Comparison of ENCODE assay signal across 33 mouse cellular contexts in the genomic region with DNA sequence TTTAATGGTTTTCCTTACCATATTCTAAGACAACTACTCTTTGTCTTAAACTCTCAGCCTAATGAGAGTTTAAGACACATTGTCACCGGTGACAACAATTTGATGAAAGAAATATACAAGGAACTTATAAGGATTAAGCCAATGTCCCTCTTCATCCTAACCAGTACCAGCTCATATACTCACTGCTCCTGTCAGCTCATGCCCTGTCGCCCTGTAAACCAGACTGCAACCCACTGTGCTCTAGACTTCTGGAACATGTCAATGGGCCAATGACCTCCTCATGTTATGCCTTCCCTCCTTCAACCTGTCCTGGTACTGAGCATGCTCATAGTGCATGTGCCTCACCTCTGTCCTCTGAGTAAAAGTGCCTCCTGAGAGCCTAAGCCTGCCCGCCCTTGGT. TPM values are rescaled to one million over a fixed set of nuclear protein-coding genes. Genes with fewer than 3 reads are reported as not detected.
DNase-seq lines count a peak whose midpoint lies in the region; ATAC-seq lines count a peak whose summit lies in the region.
"Had no signal": no experiment of that assay in that cellular context is flagged by ENCODE, and none has a peak within 500 bp of the region (broad histone marks: within the 10 kb centered on the region; RNA-seq: fewer than 3 reads in every experiment).

No protein-coding gene starts in this region.

- H3K4me1 ChIP-seq in midbrain, embryonic 11.5 days (ENCODE audit: control insufficient read depth, insufficient read depth, low read length) = no peaks in the 10 kb centered on the region
- peaks cover 24% of the 10 kb centered on the region for H3K4me1 ChIP-seq in midbrain, embryonic 10.5 days
- peaks cover 21% of the 10 kb centered on the region for H3K4me1 ChIP-seq in limb, embryonic 10.5 days
- H3K4me1 ChIP-seq: hindbrain, embryonic 12.5 days had no signal

- H3K4me2 ChIP-seq in midbrain, embryonic 11.5 days = no peak overlapping the region
- H3K4me2 ChIP-seq: heart, embryonic 11.5 days; hindbrain, embryonic 12.5 days; hindbrain, embryonic 15.5 days had no signal

- no peak overlapping the region for H3K9ac ChIP-seq in midbrain, embryonic 11.5 days (ENCODE audit: low read length)
- H3K9ac ChIP-seq: forebrain, postnatal 0 days; hindbrain, embryonic 12.5 days; hindbrain, embryonic 15.5 days had no signal

- H3K36me3 ChIP-seq in midbrain, embryonic 11.5 days (ENCODE audit: control insufficient read depth, insufficient read depth, low read length) = no peaks in the 10 kb centered on the region
- H3K36me3 ChIP-seq in midbrain, embryonic 10.5 days = no peaks in the 10 kb centered on the region
- no peaks in the 10 kb centered on the region for H3K36me3 ChIP-seq in limb, embryonic 10.5 days
- H3K36me3 ChIP-seq: hindbrain, embryonic 12.5 days; hindbrain, embryonic 15.5 days had no signal

- no peak overlapping the region for H3K4me3 ChIP-seq in midbrain, embryonic 11.5 days (ENCODE audit: low read depth, low read length)
- no peak overlapping the region for H3K4me3 ChIP-seq in midbrain, embryonic 10.5 days
- H3K4me3 ChIP-seq in limb, embryonic 10.5 days = no peak overlapping the region
- H3K4me3 ChIP-seq: gastrocnemius, adult 2 months; hindbrain, embryonic 12.5 days; hindbrain, embryonic 15.5 days had no signal

- ATAC-seq in midbrain, embryonic 11.5 days (ENCODE audit: low FRiP score) = no peak
- 0 out of 2 replicates have a peak, but pooled peaks have one; percentile 22 for ATAC-seq in erythroblast, adult 5-6 weeks (replicated peaks; ENCODE audit: low FRiP score, poor library complexity, severe bottlenecking)
- ATAC-seq in megakaryocyte, adult 5-6 weeks (ENCODE audit: poor library complexity, severe bottlenecking) = peak; percentile 13; the same call in 1 of the 2 replicates
- ATAC-seq: activated CD4-positive, CD25-positive, alpha-beta regulatory T cell, adult 4 months; CD4-positive, CD25-positive, alpha-beta regulatory T cell, adult 4 months; forebrain, embryonic 14.5 days; forebrain, postnatal 0 days had no signal

- no peak overlapping the region for H3K27ac ChIP-seq in midbrain, embryonic 11.5 days (ENCODE audit: low read depth, low read length)
- H3K27ac ChIP-seq in midbrain, embryonic 10.5 days (replicated peaks) = no peak overlapping the region
- H3K27ac ChIP-seq in limb, embryonic 10.5 days = no peak overlapping the region
- H3K27ac ChIP-seq: gastrocnemius, adult 2 months; hindbrain, embryonic 12.5 days; hindbrain, embryonic 15.5 days had no signal

- no peaks in the 10 kb centered on the region for H3K27me3 ChIP-seq in midbrain, embryonic 11.5 days (ENCODE audit: control insufficient read depth, insufficient read depth, low read length)
- H3K27me3 ChIP-seq in midbrain, embryonic 10.5 days (ENCODE audit: low read depth, poor library complexity, severe bottlenecking) = no peaks in the 10 kb centered on the region
- no peaks in the 10 kb centered on the region for H3K27me3 ChIP-seq in limb, embryonic 10.5 days (ENCODE audit: low read depth, poor library complexity, severe bottlenecking)
- H3K27me3 ChIP-seq: hindbrain, embryonic 12.5 days; hindbrain, embryonic 15.5 days had no signal

- peak; percentile 67 for DNase-seq in midbrain, embryonic 11.5 days (ENCODE audit: low spot score, missing footprints)
- DNase-seq in midbrain, embryonic 10.5 days (ENCODE audit: low spot score) = no peak
- DNase-seq in testis, postnatal 10 days (ENCODE audit: low spot score) = no peak
- no peak for DNase-seq in limb, embryonic 10.5 days (ENCODE audit: low spot score)
- DNase-seq: adrenal gland, adult 8-10 months; adrenal gland, postnatal 25 days; cerebellum, adult 11-12 months; cerebellum, adult 8-10 months; cerebellum, postnatal 10 days; cerebellum, postnatal 36 days; embryo, embryonic 11 days; forebrain, postnatal 0 days; gastrocnemius, adult 2 months; gastrocnemius, postnatal 14 days; heart, adult 11 months had no signal

- WGBS in midbrain, embryonic 11.5 days = 93% methylated on average over 3 of the region's 3 CpGs
- 88% methylated on average over 3 of the region's 3 CpGs for WGBS in midbrain, embryonic 10.5 days
- WGBS in limb, embryonic 10.5 days = 85% methylated on average over 3 of the region's 3 CpGs

- H3K9me3 ChIP-seq in midbrain, embryonic 11.5 days (ENCODE audit: control insufficient read depth, low read length) = no peaks in the 10 kb centered on the region
- H3K9me3 ChIP-seq in midbrain, embryonic 10.5 days (replicated peaks) = no peaks in the 10 kb centered on the region
- no peaks in the 10 kb centered on the region for H3K9me3 ChIP-seq in limb, embryonic 10.5 days (replicated peaks)
- H3K9me3 ChIP-seq: hindbrain, embryonic 12.5 days; hindbrain, embryonic 15.5 days had no signal

RNA-seq across cellular contexts. Expression of a gene that starts 8.3 kb away (rescaled TPM):
- polyA plus RNA-seq in midbrain, embryonic 11.5 days (2014; fragmentation: Nextera tagmentation; extraction: Ambion mirVana) = 0.21 TPM in 1 of 2 replicates, not detected in the other
- polyA plus RNA-seq in midbrain, embryonic 10.5 days (2016; fragmentation: Nextera tagmentation; extraction: Ambion mirVana) = 0.15 TPM in 1 of 2 replicates, not detected in the other
- total RNA-seq in erythroblast, adult 5-6 weeks (2015; ENCODE audit: low replicate concordance) = not detected in 2 replicates
- not detected in 2 replicates for total RNA-seq in erythroblast, adult 5-6 weeks (2017; ENCODE audit: low replicate concordance)
- total RNA-seq in megakaryocyte, adult 5-6 weeks (2015) = not detected in 2 replicates
- not detected in 2 replicates for total RNA-seq in megakaryocyte, adult 5-6 weeks (2017)
- polyA plus RNA-seq in limb, embryonic 10.5 days (2016; fragmentation: Nextera tagmentation; extraction: Ambion mirVana) = 0.10 and 0.11 TPM in 2 replicates
- total RNA-seq: adrenal gland, adult 8-10 months; gastrocnemius, adult 2 months; gastrocnemius, postnatal 14 days; heart, postnatal 25 days; hematopoietic stem cell, adult 5-6 weeks; MEL had no signal
- polyA plus RNA-seq: activated CD4-positive, CD25-positive, alpha-beta regulatory T cell, adult 4 months; C2C12; CD4-positive, CD25-positive, alpha-beta regulatory T cell, adult 4 months; cortical plate, adult 2 months; frontal cortex, adult 2 months; heart, embryonic 11.5 days; heart, embryonic 14.5 days; heart, postnatal 0 days had no signal

RNA-seq across cellular contexts. Expression of a gene that starts 15.0 kb away (rescaled TPM):
- 1.9 and 2.4 TPM in 2 replicates for polyA plus RNA-seq in midbrain, embryonic 11.5 days (2014; fragmentation: Nextera tagmentation; extraction: Ambion mirVana)
- polyA plus RNA-seq in midbrain, embryonic 10.5 days (2016; fragmentation: Nextera tagmentation; extraction: Ambion mirVana) = 1.6 and 3.0 TPM in 2 replicates
- not detected in 2 replicates for total RNA-seq in erythroblast, adult 5-6 weeks (2015; ENCODE audit: low replicate concordance)
- total RNA-seq in erythroblast, adult 5-6 weeks (2017; ENCODE audit: low replicate concordance) = not detected in 2 replicates
- total RNA-seq in megakaryocyte, adult 5-6 weeks (2015) = not detected in 2 replicates
- total RNA-seq in megakaryocyte, adult 5-6 weeks (2017) = 0.16 TPM in 1 of 2 replicates, not detected in the other
- polyA plus RNA-seq in limb, embryonic 10.5 days (2016; fragmentation: Nextera tagmentation; extraction: Ambion mirVana) = 0.97 and 1.1 TPM in 2 replicates
- total RNA-seq: gastrocnemius, adult 2 months; gastrocnemius, postnatal 14 days; gastrocnemius, postnatal 4 days; heart, adult 8-10 months; heart, postnatal 25 days; hematopoietic stem cell, adult 5-6 weeks; MEL had no signal
- polyA plus RNA-seq: activated CD4-positive, CD25-positive, alpha-beta regulatory T cell, adult 4 months; C2C12; CD4-positive, CD25-positive, alpha-beta regulatory T cell, adult 4 months; frontal cortex, adult 2 months; heart, postnatal 0 days had no signal

RNA-seq across cellular contexts. Expression of a gene that starts 41.6 kb away (rescaled TPM):
- polyA plus RNA-seq in midbrain, embryonic 11.5 days (2014; fragmentation: Nextera tagmentation; extraction: Ambion mirVana) = 36.9 and 37.1 TPM in 2 replicates
- polyA plus RNA-seq in midbrain, embryonic 10.5 days (2016; fragmentation: Nextera tagmentation; extraction: Ambion mirVana) = 30.9 and 32.7 TPM in 2 replicates
- 1.5 TPM in 1 of 2 replicates, not detected in the other for total RNA-seq in erythroblast, adult 5-6 weeks (2015; ENCODE audit: low replicate concordance)
- 2.1 and 3.1 TPM in 2 replicates for total RNA-seq in erythroblast, adult 5-6 weeks (2017; ENCODE audit: low replicate concordance)
- total RNA-seq in megakaryocyte, adult 5-6 weeks (2015) = 2.6 and 3.3 TPM in 2 replicates
- 0.88 and 1.1 TPM in 2 replicates for total RNA-seq in megakaryocyte, adult 5-6 weeks (2017)
- 25.5 and 33.4 TPM in 2 replicates for polyA plus RNA-seq in limb, embryonic 10.5 days (2016; fragmentation: Nextera tagmentation; extraction: Ambion mirVana)
- total RNA-seq: MEL had no signal
